Mouse (Mus musculus): ENCODE data around the gene Acp5. TPM values are rescaled to one million over a fixed set of nuclear protein-coding genes. Genes with fewer than 3 reads are reported as not detected.
"Not testable (repeated sequence)": the region's sequence is repeated elsewhere in the genome, so short reads cannot be mapped to it uniquely, and the experiment has no call there.

The Acp5 gene
- polyA plus RNA-seq, 1 experiment from 2014 or later, result 16.8 TPM

DNA sequence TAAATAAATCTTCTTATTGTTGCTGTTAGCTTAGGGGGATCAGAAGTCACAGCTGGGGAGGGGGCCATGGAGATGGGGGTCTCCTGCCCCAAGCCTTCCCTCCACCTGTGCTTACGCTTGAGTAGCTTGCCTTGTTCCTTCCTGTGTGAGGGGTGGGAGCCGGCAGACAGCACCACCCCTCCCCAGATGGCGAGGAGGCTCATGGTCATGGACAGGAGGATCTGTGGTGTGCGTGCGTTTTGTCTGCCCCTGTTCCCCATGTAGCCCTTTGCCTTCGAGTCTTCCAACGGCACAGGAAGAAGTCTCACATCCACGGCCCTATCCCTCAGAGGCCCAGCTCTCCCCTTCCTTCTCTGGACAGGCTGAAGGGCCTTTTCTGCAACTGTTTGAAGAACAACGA, 26.8 kb upstream of the Acp5 start:
- Histone ChIP-seq H3K4me2 (ENCODE audit: low read depth) (no peak overlapping the region), H3K36me3 (ENCODE audit: control insufficient read depth, insufficient read depth, low read length) (no peaks in the 10 kb centered on the region), H3K4me3 (ENCODE audit: low read depth, low read length) (no peak overlapping the region), H3K9me3 (ENCODE audit: control insufficient read depth, low read length) (no peaks in the 10 kb centered on the region), H3K9ac (ENCODE audit: low read length) (no peak overlapping the region), H3K27ac (ENCODE audit: low read depth, low read length) (no peak overlapping the region), H3K4me1 (ENCODE audit: control insufficient read depth, insufficient read depth, low read length) (peaks cover 6% of the 10 kb centered on the region; the same call in 1 of the 2 replicates), H3K27me3 (ENCODE audit: control insufficient read depth, insufficient read depth, low read length) (no peaks in the 10 kb centered on the region)
- WGBS, result 84% methylated on average over 9 of the region's 9 CpGs
- DNase-seq (ENCODE audit: low spot score), result no peak
- no peak for ATAC-seq (ENCODE audit: insufficient read depth, low FRiP score, low TSS enrichment)

- 48% methylated on average over 6 of the region's 6 CpGs for WGBS
- DNase-seq (ENCODE audit: low spot score) (no peak), ATAC-seq (ENCODE audit: insufficient read depth, low FRiP score, low TSS enrichment) (no peak)
These were observed 25.8 kb upstream of the Acp5 start for GRCm38 (mm10) chr9:22161299-22161698.

GRCm38 (mm10) chr9:22157516-22158265, 22.2 kb upstream of the Acp5 start:
- 65% methylated on average over 34 of the region's 34 CpGs for WGBS
- Histone ChIP-seq H3K27me3 (ENCODE audit: control insufficient read depth, insufficient read depth, low read length) (no peaks in the 10 kb centered on the region), H3K36me3 (ENCODE audit: control insufficient read depth, insufficient read depth, low read length) (no peaks in the 10 kb centered on the region), H3K4me3 (ENCODE audit: low read depth, low read length) (peak overlapping the region; percentile 63), H3K9me3 (ENCODE audit: control insufficient read depth, low read length) (no peaks in the 10 kb centered on the region), H3K9ac (ENCODE audit: low read length) (peak overlapping the region; percentile 78), H3K27ac (ENCODE audit: low read depth, low read length) (no peak overlapping the region), H3K4me2 (ENCODE audit: low read depth) (peak overlapping the region; percentile 48), H3K4me1 (ENCODE audit: control insufficient read depth, insufficient read depth, low read length) (peaks cover 6% of the 10 kb centered on the region; the same call in 1 of the 2 replicates)
- no peak for DNase-seq (ENCODE audit: low spot score)
- no peak for ATAC-seq (ENCODE audit: insufficient read depth, low FRiP score, low TSS enrichment)

More at GRCm38 (mm10) chr9:22161299-22161698, 25.8 kb upstream of the Acp5 start:
- Histone ChIP-seq H3K27ac (ENCODE audit: low read depth, low read length) (no peak overlapping the region), H3K27me3 (ENCODE audit: control insufficient read depth, insufficient read depth, low read length) (no peaks in the 10 kb centered on the region), H3K4me1 (ENCODE audit: control insufficient read depth, insufficient read depth, low read length) (peaks cover 6% of the 10 kb centered on the region; the same call in 1 of the 2 replicates), H3K36me3 (ENCODE audit: control insufficient read depth, insufficient read depth, low read length) (no peaks in the 10 kb centered on the region), H3K4me2 (ENCODE audit: low read depth) (no peak overlapping the region), H3K4me3 (ENCODE audit: low read depth, low read length) (no peak overlapping the region), H3K9ac (ENCODE audit: low read length) (no peak overlapping the region), H3K9me3 (ENCODE audit: control insufficient read depth, low read length) (no peaks in the 10 kb centered on the region)

DNA sequence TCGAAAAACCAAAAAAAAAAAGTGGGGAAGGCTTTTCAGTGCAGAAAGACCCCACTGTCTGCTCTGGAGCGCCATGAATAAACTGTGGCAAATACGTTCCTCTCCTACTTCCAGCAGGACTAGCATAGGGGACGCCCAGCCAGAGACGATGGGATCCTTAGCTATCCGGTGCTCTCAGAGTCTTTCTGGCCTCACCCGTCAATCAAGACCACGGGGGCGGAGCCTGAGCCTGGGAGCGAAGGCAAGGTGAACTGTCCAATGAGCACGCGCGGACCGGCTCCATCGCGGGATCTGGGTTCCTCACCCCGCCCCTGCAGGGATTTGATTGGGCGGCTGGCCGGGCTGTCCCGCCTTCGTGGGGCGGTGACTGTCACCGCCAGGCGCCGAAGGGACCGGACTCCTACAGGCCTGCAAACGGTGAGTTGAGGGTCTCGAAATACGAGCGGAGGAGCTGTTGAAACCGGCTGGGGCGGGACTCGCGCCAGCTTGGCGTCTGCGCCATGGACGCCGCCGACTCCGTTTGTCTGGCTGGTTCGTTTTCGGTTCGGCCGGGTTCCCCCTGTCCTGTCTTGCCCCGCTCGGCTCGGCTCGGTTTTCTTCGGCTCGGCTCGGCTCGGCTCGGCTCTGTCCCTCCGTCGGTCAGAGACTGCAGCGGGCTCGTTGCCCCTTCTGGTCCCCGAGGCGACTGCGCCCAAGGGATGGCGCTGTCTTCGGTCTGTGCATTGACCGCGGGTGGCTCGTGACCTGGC, 21.2 kb upstream of the Acp5 start, which contains the start of gene Pigyl:
Pigyl (plus strand) TSS at position 350 of the 749 bp plus-strand sequence.
- ATAC-seq (ENCODE audit: insufficient read depth, low FRiP score, low TSS enrichment), result peak; percentile 98
- Histone ChIP-seq H3K9me3 (ENCODE audit: control insufficient read depth, low read length) (no peaks in the 10 kb centered on the region), H3K27me3 (ENCODE audit: control insufficient read depth, insufficient read depth, low read length) (no peaks in the 10 kb centered on the region), H3K27ac (ENCODE audit: low read depth, low read length) (peak within 1 kb of the TSS; percentile 65; the same call in 1 of the 2 replicates), H3K36me3 (ENCODE audit: control insufficient read depth, insufficient read depth, low read length) (no peaks in the 10 kb centered on the region), H3K4me3 (ENCODE audit: low read depth, low read length) (peak within 1 kb of the TSS; percentile 63), H3K4me1 (ENCODE audit: control insufficient read depth, insufficient read depth, low read length) (peaks cover 6% of the 10 kb centered on the region; the same call in 1 of the 2 replicates), H3K9ac (ENCODE audit: low read length) (peak within 1 kb of the TSS; percentile 78), H3K4me2 (ENCODE audit: low read depth) (peak within 1 kb of the TSS; percentile 48)
- peak; percentile 99 for DNase-seq (ENCODE audit: low spot score)
- under 1% methylated on average over 65 of the region's 65 CpGs for WGBS

- DNase-seq (ENCODE audit: low spot score) (peak; percentile 61), ATAC-seq (ENCODE audit: insufficient read depth, low FRiP score, low TSS enrichment) (no peak)
- H3K4me1 ChIP-seq (ENCODE audit: control insufficient read depth, insufficient read depth, low read length), result peaks cover 6% of the 10 kb centered on the region; the same call in 1 of the 2 replicates
- H3K27ac ChIP-seq (ENCODE audit: low read depth, low read length), result no peak overlapping the region
- H3K9ac ChIP-seq (ENCODE audit: low read length), result no peak overlapping the region
- no peak overlapping the region for H3K4me2 ChIP-seq (ENCODE audit: low read depth)
- 24% methylated on average over 10 of the region's 10 CpGs for WGBS
- H3K4me3 ChIP-seq (ENCODE audit: low read depth, low read length), result no peak overlapping the region
- H3K36me3 ChIP-seq (ENCODE audit: control insufficient read depth, insufficient read depth, low read length), result no peaks in the 10 kb centered on the region
- no peaks in the 10 kb centered on the region for H3K27me3 ChIP-seq (ENCODE audit: control insufficient read depth, insufficient read depth, low read length)
- no peaks in the 10 kb centered on the region for H3K9me3 ChIP-seq (ENCODE audit: control insufficient read depth, low read length)
These were observed 20.1 kb upstream of the Acp5 start for GRCm38 (mm10) chr9:22155614-22156013.

DNA sequence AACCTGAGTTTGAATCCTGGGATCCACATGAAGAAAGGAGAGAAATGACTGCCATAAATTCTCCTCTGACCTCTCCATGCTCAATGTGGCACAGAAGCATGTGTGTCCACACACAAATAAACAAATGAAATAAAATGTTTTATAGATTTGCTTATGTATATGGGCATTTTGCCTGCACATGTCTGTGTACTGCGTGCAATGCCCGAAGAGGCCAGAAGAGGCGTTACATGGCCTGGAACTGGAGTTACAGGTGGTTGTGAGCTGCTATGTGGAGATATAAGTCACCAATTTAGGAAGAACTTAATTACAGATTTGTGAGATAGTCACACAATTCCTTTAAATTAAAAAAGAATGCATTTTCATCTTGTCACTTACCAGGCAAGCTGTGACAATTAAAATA, 18.3 kb upstream of the Acp5 start:
- ATAC-seq (ENCODE audit: insufficient read depth, low FRiP score, low TSS enrichment) (no peak), DNase-seq (ENCODE audit: low spot score) (no peak)
- no peak overlapping the region for H3K27ac ChIP-seq (ENCODE audit: low read depth, low read length)
- no peaks in the 10 kb centered on the region for H3K9me3 ChIP-seq (ENCODE audit: control insufficient read depth, low read length)
- no peak overlapping the region for H3K4me3 ChIP-seq (ENCODE audit: low read depth, low read length)
- no peaks in the 10 kb centered on the region for H3K27me3 ChIP-seq (ENCODE audit: control insufficient read depth, insufficient read depth, low read length)
- no peaks in the 10 kb centered on the region for H3K36me3 ChIP-seq (ENCODE audit: control insufficient read depth, insufficient read depth, low read length)
- 89% methylated on average over 3 of the region's 3 CpGs for WGBS
- H3K4me1 ChIP-seq (ENCODE audit: control insufficient read depth, insufficient read depth, low read length), result peaks cover 6% of the 10 kb centered on the region; the same call in 1 of the 2 replicates
- no peak overlapping the region for H3K4me2 ChIP-seq (ENCODE audit: low read depth)
- no peak overlapping the region for H3K9ac ChIP-seq (ENCODE audit: low read length)

- Histone ChIP-seq H3K9ac (ENCODE audit: low read length) (no peak overlapping the region), H3K4me1 (ENCODE audit: control insufficient read depth, insufficient read depth, low read length) (no peaks in the 10 kb centered on the region), H3K4me3 (ENCODE audit: low read depth, low read length) (no peak overlapping the region), H3K4me2 (ENCODE audit: low read depth) (no peak overlapping the region), H3K9me3 (ENCODE audit: control insufficient read depth, low read length) (no peaks in the 10 kb centered on the region), H3K36me3 (ENCODE audit: control insufficient read depth, insufficient read depth, low read length) (no peaks in the 10 kb centered on the region), H3K27ac (ENCODE audit: low read depth, low read length) (no peak overlapping the region), H3K27me3 (ENCODE audit: control insufficient read depth, insufficient read depth, low read length) (no peaks in the 10 kb centered on the region)
- 94% methylated on average over 2 of the region's 2 CpGs for WGBS
- DNase-seq (ENCODE audit: low spot score) (no peak), ATAC-seq (ENCODE audit: insufficient read depth, low FRiP score, low TSS enrichment) (no peak)
These were observed 15.4 kb upstream of the Acp5 start for GRCm38 (mm10) chr9:22150946-22151345.

DNA sequence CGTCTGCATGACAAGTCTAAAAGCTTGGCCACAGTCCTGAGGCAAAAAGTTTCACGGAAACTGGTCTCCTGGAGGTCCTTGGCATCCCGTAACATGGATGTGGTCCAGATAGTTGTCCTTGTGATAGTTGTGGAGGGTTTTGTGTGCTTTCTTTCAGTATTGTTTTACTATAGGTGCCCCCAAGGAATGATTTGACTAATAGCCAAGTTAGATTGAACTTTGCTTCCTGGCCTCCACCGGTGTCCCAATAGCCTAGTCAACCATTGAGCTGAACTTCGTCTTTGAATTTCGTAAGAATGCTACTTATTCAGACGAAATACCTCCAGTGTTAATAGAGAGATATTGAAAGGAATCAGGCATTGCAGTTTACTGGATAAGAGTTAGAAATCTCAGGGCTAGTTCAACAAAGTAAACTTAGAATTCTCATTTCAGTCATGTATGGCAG, 14.8 kb upstream of the Acp5 start:
- 84% methylated on average over 7 of the region's 7 CpGs for WGBS
- not testable (repeated sequence) for ATAC-seq (ENCODE audit: insufficient read depth, low FRiP score, low TSS enrichment)

More for the DNA sequence above, 14.8 kb upstream of the Acp5 start:
- not testable (repeated sequence) for H3K4me2 ChIP-seq (ENCODE audit: low read depth); H3K9me3 ChIP-seq (ENCODE audit: control insufficient read depth, low read length); H3K4me3 ChIP-seq (ENCODE audit: low read depth, low read length); H3K9ac ChIP-seq (ENCODE audit: low read length); H3K36me3 ChIP-seq (ENCODE audit: control insufficient read depth, insufficient read depth, low read length); H3K27ac ChIP-seq (ENCODE audit: low read depth, low read length); H3K27me3 ChIP-seq (ENCODE audit: control insufficient read depth, insufficient read depth, low read length); H3K4me1 ChIP-seq (ENCODE audit: control insufficient read depth, insufficient read depth, low read length); DNase-seq (ENCODE audit: low spot score)

Measured in neural tube, embryonic 11.5 days (tissue).